Mouse (Mus musculus): ENCODE measurements at regions not wholly inside any gene's neighbourhood (a gene's known extent, or its start where the extent isn't known, plus 50 kb on each side); places are given as distances from the start of the nearest gene placed in this dataset.

GRCm38 (mm10) chr5:43102590-43102989 lies 130.4 kb upstream of the Cpeb2 start:
- WGBS, result 75% methylated on average over 3 of the region's 3 CpGs
- no peak overlapping the region for H3K4me3 ChIP-seq
- no peak overlapping the region for H3K9ac ChIP-seq
- no peak overlapping the region for H3K4me2 ChIP-seq (replicated peaks)
- no peak overlapping the region for H3K27ac ChIP-seq
- no peaks in the 10 kb centered on the region for H3K9me3 ChIP-seq
- 0 out of 2 replicates have a peak, but pooled peaks cover 2% of the 10 kb centered on the region for H3K4me1 ChIP-seq
- H3K27me3 ChIP-seq (replicated peaks), result no peaks in the 10 kb centered on the region
- ATAC-seq (ENCODE audit: low FRiP score, low read depth), result 0 out of 2 replicates have a peak, but pooled peaks have one; percentile 41
- H3K36me3 ChIP-seq, result no peaks in the 10 kb centered on the region

- no peak overlapping the region for H3K9ac ChIP-seq
- 0 out of 2 replicates have a peak, but pooled peaks cover 2% of the 10 kb centered on the region for H3K4me1 ChIP-seq
- no peak overlapping the region for H3K4me3 ChIP-seq
- H3K27me3 ChIP-seq (replicated peaks), result no peaks in the 10 kb centered on the region
- no peak overlapping the region for H3K27ac ChIP-seq
- H3K36me3 ChIP-seq, result no peaks in the 10 kb centered on the region
- ATAC-seq (ENCODE audit: low FRiP score, low read depth), result no peak
- no peak overlapping the region for H3K4me2 ChIP-seq (replicated peaks)
- WGBS, result 84% methylated on average over 7 of the region's 7 CpGs
- H3K9me3 ChIP-seq, result no peaks in the 10 kb centered on the region
Observed at GRCm38 (mm10) chr5:43103728-43104127, 129.2 kb upstream of the Cpeb2 start.

GRCm38 (mm10) chr5:43105528-43105927 lies 127.4 kb upstream of the Cpeb2 start:
- Histone ChIP-seq H3K27ac (no peak overlapping the region), H3K9ac (no peak overlapping the region)
- 79% methylated on average over 5 of the region's 5 CpGs for WGBS

DNA sequence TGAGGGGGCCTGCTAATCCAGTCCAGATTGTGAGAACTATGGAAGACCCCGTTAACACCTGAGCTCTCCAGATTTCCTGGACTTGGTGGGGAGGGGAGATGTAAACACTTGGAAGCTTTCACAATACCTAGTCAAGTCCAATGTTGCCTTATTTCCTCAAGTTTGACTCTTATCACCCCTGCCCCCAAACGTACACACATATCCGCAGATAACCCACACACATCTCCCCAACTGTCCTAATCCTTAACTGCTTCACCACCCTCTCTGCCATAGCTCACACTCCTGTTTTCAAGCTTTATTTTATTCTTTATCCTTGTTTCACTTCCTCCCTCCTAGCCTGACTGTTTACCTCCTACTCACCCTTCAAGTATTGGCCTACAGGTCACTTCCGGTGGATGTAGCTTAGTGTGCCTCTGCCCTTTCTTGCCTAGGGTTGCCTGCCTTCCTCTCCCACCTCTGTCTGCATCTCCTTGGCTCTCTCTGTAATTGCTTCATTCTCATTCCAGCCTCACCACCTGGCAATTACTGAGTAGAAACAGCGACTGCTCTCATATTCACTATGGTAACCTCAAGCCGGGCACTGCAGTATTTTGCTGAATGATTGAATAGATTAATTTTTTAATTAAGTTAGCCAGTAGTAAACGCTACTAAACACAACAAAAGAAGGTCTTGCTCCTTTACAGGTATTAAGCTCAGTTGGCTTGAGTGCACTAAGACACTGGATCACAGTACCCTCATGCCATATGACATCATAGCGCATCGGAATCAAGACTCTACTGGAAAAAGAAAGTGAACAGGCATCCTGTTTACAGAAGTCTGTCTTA lies 125.3 kb upstream of the Cpeb2 start:
- H3K4me2 ChIP-seq (replicated peaks), result no peak overlapping the region
- 0 out of 2 replicates have a peak, but pooled peaks cover 2% of the 10 kb centered on the region for H3K4me1 ChIP-seq
- no peak overlapping the region for H3K9ac ChIP-seq
- no peak for ATAC-seq (ENCODE audit: low FRiP score, low read depth)
- no peak overlapping the region for H3K27ac ChIP-seq
- H3K9me3 ChIP-seq, result no peaks in the 10 kb centered on the region
- 85% methylated on average over 9 of the region's 9 CpGs for WGBS
- H3K27me3 ChIP-seq (replicated peaks), result no peaks in the 10 kb centered on the region
- H3K4me3 ChIP-seq, result no peak overlapping the region
- H3K36me3 ChIP-seq, result no peaks in the 10 kb centered on the region

More at GRCm38 (mm10) chr5:43105528-43105927, 127.4 kb upstream of the Cpeb2 start:
- H3K9me3 ChIP-seq, result no peaks in the 10 kb centered on the region
- no peak for ATAC-seq (ENCODE audit: low FRiP score, low read depth)
- H3K4me1 ChIP-seq, result 0 out of 2 replicates have a peak, but pooled peaks cover 2% of the 10 kb centered on the region
- H3K27me3 ChIP-seq (replicated peaks), result no peaks in the 10 kb centered on the region
- no peak overlapping the region for H3K4me2 ChIP-seq (replicated peaks)
- H3K4me3 ChIP-seq, result no peak overlapping the region
- no peaks in the 10 kb centered on the region for H3K36me3 ChIP-seq

- Histone ChIP-seq H3K9me3 (no peaks in the 10 kb centered on the region), H3K27ac (no peak overlapping the region), H3K4me2 (replicated peaks) (no peak overlapping the region), H3K4me1 (no peaks in the 10 kb centered on the region), H3K36me3 (no peaks in the 10 kb centered on the region), H3K27me3 (replicated peaks) (no peaks in the 10 kb centered on the region), H3K4me3 (no peak overlapping the region), H3K9ac (no peak overlapping the region)
- WGBS, result 94% methylated on average over 2 of the region's 2 CpGs
- ATAC-seq (ENCODE audit: low FRiP score, low read depth), result no peak
Observed at GRCm38 (mm10) chr5:43108260-43108589, 124.7 kb upstream of the Cpeb2 start.

DNA sequence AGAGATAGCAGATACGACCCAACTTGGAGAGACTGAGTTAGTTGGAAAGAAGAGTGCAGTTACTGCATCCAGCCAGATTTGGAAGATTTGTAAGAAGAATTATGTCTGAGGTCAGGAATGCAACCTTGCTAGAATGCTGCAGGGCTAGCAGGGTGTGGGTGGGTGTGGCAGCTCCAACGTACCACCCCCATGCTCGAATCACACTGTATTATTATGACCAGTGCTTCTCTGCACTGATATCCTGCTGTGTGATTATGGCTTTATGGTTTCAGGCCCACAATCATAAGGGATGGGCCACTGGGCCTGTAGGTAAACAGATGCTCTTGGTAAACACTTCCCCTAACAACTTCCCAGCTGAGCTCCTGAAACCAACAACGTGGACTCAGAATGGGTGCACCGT lies 122.8 kb upstream of the Cpeb2 start:
- Histone ChIP-seq H3K27ac (no peak overlapping the region), H3K4me1 (no peaks in the 10 kb centered on the region), H3K36me3 (no peaks in the 10 kb centered on the region), H3K27me3 (replicated peaks) (no peaks in the 10 kb centered on the region), H3K4me2 (replicated peaks) (no peak overlapping the region), H3K9me3 (no peaks in the 10 kb centered on the region), H3K9ac (no peak overlapping the region), H3K4me3 (no peak overlapping the region)
- ATAC-seq (ENCODE audit: low FRiP score, low read depth), result no peak
- WGBS, result 74% methylated on average over 5 of the region's 5 CpGs

- Histone ChIP-seq H3K27ac (no peak overlapping the region), H3K36me3 (no peaks in the 10 kb centered on the region), H3K4me2 (replicated peaks) (no peak overlapping the region), H3K4me3 (no peak overlapping the region), H3K9me3 (no peaks in the 10 kb centered on the region), H3K9ac (no peak overlapping the region), H3K4me1 (no peaks in the 10 kb centered on the region), H3K27me3 (replicated peaks) (no peaks in the 10 kb centered on the region)
- ATAC-seq (ENCODE audit: low FRiP score, low read depth), result no peak
- 80% methylated on average over 2 of the region's 2 CpGs for WGBS
Observed at GRCm38 (mm10) chr5:43111740-43112139, 121.2 kb upstream of the Cpeb2 start.

DNA sequence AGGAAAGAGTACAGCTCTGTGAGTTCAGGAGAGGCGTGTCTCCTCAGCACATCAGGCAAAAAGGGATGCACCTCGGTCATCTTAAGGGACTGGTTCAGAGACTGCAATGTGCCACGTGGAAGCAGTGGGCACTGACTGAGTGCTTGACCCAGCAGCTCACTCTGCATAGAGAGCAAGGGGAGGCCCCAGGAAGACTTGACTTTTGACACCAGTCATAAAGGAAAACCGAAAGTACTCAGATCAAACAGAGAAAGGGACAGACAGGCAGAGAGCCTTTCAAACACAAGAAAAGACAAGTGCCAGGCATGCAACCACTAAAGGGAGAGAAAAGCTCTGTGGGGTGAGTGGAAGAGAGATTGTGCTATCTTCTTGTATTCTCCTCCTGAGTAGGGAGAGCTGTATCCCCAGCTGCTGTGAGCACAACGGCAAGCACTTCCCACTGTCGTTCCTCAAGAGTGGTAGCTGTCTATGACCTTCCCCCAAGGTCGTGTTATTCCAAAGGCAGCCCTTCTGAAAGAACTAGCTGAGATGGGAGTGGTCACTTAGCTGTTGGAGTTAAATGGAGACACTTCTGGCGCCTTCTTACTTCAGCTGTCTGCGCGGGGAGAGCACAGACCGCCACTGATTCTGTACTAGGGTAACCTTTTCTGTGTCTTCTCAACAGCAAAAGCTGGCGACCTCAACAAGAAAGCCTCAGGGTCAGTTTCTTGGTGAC lies 119.4 kb upstream of the Cpeb2 start:
- no peak overlapping the region for H3K4me3 ChIP-seq
- no peaks in the 10 kb centered on the region for H3K36me3 ChIP-seq
- H3K27me3 ChIP-seq (replicated peaks), result no peaks in the 10 kb centered on the region
- no peaks in the 10 kb centered on the region for H3K4me1 ChIP-seq
- H3K9ac ChIP-seq, result no peak overlapping the region
- ATAC-seq (ENCODE audit: low FRiP score, low read depth), result no peak
- no peaks in the 10 kb centered on the region for H3K9me3 ChIP-seq
- H3K27ac ChIP-seq, result no peak overlapping the region
- 73% methylated on average over 12 of the region's 12 CpGs for WGBS
- H3K4me2 ChIP-seq (replicated peaks), result no peak overlapping the region

- no peaks in the 10 kb centered on the region for H3K27me3 ChIP-seq (replicated peaks)
- no peak for ATAC-seq (ENCODE audit: low FRiP score, low read depth)
- H3K4me2 ChIP-seq (replicated peaks), result no peak overlapping the region
- H3K27ac ChIP-seq, result no peak overlapping the region
- no peak overlapping the region for H3K4me3 ChIP-seq
- WGBS, result 95% methylated on average over 3 of the region's 3 CpGs
- H3K9ac ChIP-seq, result no peak overlapping the region
- H3K36me3 ChIP-seq, result no peaks in the 10 kb centered on the region
- no peaks in the 10 kb centered on the region for H3K9me3 ChIP-seq
- H3K4me1 ChIP-seq, result no peaks in the 10 kb centered on the region
Observed at GRCm38 (mm10) chr5:43115507-43115906, 117.5 kb upstream of the Cpeb2 start.

DNA sequence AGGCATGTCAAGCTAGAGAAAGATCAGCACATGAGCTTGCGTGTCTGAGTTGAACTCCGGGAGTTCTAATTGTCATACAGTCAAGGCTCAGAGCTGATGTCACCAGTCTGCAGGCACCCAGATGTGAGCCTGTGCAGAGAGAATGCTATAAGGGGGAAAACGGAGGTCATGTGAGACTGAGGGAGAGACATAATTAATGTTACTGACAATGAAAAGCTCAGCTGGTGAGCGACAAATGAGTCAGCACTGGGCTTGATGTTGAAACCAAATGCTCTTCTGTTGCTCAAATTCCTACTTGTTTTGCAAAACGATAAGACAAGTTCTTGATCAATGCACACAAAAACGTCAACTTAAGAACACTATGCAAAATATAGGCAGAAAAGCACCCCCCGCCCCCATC lies 116.1 kb upstream of the Cpeb2 start:
- Histone ChIP-seq H3K27ac (no peak overlapping the region), H3K9me3 (no peaks in the 10 kb centered on the region), H3K9ac (no peak overlapping the region), H3K4me1 (no peaks in the 10 kb centered on the region), H3K4me2 (replicated peaks) (no peak overlapping the region), H3K27me3 (replicated peaks) (no peaks in the 10 kb centered on the region), H3K36me3 (no peaks in the 10 kb centered on the region), H3K4me3 (no peak overlapping the region)
- WGBS, result 61% methylated on average over 7 of the region's 7 CpGs
- no peak for ATAC-seq (ENCODE audit: low FRiP score, low read depth)

- H3K4me2 ChIP-seq (replicated peaks), result no peak overlapping the region
- ATAC-seq (ENCODE audit: low FRiP score, low read depth), result no peak
- no peaks in the 10 kb centered on the region for H3K36me3 ChIP-seq
- no peaks in the 10 kb centered on the region for H3K4me1 ChIP-seq
- H3K4me3 ChIP-seq, result no peak overlapping the region
- no peak overlapping the region for H3K27ac ChIP-seq
- no peaks in the 10 kb centered on the region for H3K27me3 ChIP-seq (replicated peaks)
- no peak overlapping the region for H3K9ac ChIP-seq
- H3K9me3 ChIP-seq, result no peaks in the 10 kb centered on the region
- WGBS, result 90% methylated on average over 2 of the region's 2 CpGs
Observed at GRCm38 (mm10) chr5:43121065-43121464, 111.9 kb upstream of the Cpeb2 start.

GRCm38 (mm10) chr5:43124301-43124700 lies 108.7 kb upstream of the Cpeb2 start:
- no peaks in the 10 kb centered on the region for H3K27me3 ChIP-seq (replicated peaks)
- ATAC-seq (ENCODE audit: low FRiP score, low read depth), result no peak
- no peak overlapping the region for H3K9ac ChIP-seq
- no peak overlapping the region for H3K27ac ChIP-seq
- no peaks in the 10 kb centered on the region for H3K9me3 ChIP-seq
- H3K4me2 ChIP-seq (replicated peaks), result no peak overlapping the region
- no peaks in the 10 kb centered on the region for H3K4me1 ChIP-seq
- H3K4me3 ChIP-seq, result no peak overlapping the region
- no peaks in the 10 kb centered on the region for H3K36me3 ChIP-seq
